Mouse (Mus musculus) liver, postnatal 0 days (tissue): ENCODE measurements around the gene Dad1. TPM values are rescaled to one million over a fixed set of nuclear protein-coding genes. Genes with fewer than 3 reads are reported as not detected.
A peak's percentile ranks its signal among the peaks of the same experiment; 100 is the strongest.

ENCODE experiments used
- ATAC-seq: fragments of 200-750 bp; cut with Nextera tagmentation; 2 replicates; pipeline ENCODE4 v1.8.0; 2017; ENCODE audit warnings: mild to moderate bottlenecking, moderate library complexity
- DNase-seq: peaks from one replicate; pipeline ENCODE4 v3.0.0-alpha.2; 2016
- H3K27ac ChIP-seq: fragments of 300-500 bp; sonication (generic); 2 replicates; pipeline ENCODE4 v1.5.1; 2014; ENCODE audit warnings: antibody characterized with exemption, moderate library complexity, mild to moderate bottlenecking, low read depth
- H3K27me3 ChIP-seq: fragments of 300-500 bp; sonication (generic); 2 replicates; pipeline ENCODE4 v1.6.1; 2014; ENCODE audit warnings: low read length, control low read depth, mixed read lengths; ENCODE audit not compliant: insufficient read depth
- H3K36me3 ChIP-seq: fragments of 300-500 bp; sonication (generic); replicated peaks from 2 replicates; pipeline ENCODE4 v1.6.1; 2014; ENCODE audit warnings: mild to moderate bottlenecking, control low read depth, low read length, moderate library complexity, mixed read lengths; ENCODE audit not compliant: insufficient read depth
- H3K4me1 ChIP-seq: fragments of 300-500 bp; sonication (generic); 2 replicates; pipeline ENCODE4 v1.6.1; 2014; ENCODE audit warnings: antibody characterized with exemption, mild to moderate bottlenecking, control low read depth; ENCODE audit not compliant: insufficient read depth
- H3K4me2 ChIP-seq: fragments of 300-500 bp; sonication (generic); 2 replicates; pipeline ENCODE4 v1.6.1; 2014; ENCODE audit warnings: low read depth, mild to moderate bottlenecking, low read length, moderate library complexity, mixed read lengths
- H3K4me3 ChIP-seq: fragments of 300-500 bp; sonication (generic); 2 replicates; pipeline ENCODE4 v1.5.1; 2014; ENCODE audit warnings: low read depth, low read length
- H3K9ac ChIP-seq: fragments of 300-500 bp; sonication (generic); replicated peaks from 2 replicates; pipeline ENCODE4 v1.6.1; 2014; ENCODE audit warnings: mild to moderate bottlenecking, moderate library complexity
- H3K9me3 ChIP-seq: fragments of 300-500 bp; sonication (generic); 2 replicates; pipeline ENCODE4 v1.6.1; 2016; ENCODE audit warnings: mild to moderate bottlenecking, control low read depth, low read length, mixed read lengths
- CTCF ChIP-seq: sonication (generic); IDR thresholded peaks from 2 replicates; pipeline ENCODE4 v1.5.1; 2016; ENCODE audit warnings: antibody characterized with exemption, low read depth
- EP300 ChIP-seq: IDR thresholded peaks from 2 replicates; pipeline ENCODE4 v1.6.1; 2016; ENCODE audit warnings: antibody characterized with exemption, low read depth, mild to moderate bottlenecking
- WGBS: fragments of 180-500 bp; shearing (Covaris S2); extraction: QIAGEN DNeasy Blood & Tissue Kit; methylation state at CpG from one replicate; pipeline ENCODE4 v1.1.7; 2014; ENCODE audit not compliant: insufficient replicate concordance; 5-methylcytosine and 5-hydroxymethylcytosine counted together
- polyA plus RNA-seq: library from polyadenylated mRNA; unstranded; fragments of >200 nt; fragmentation: Nextera tagmentation; extraction: Ambion mirVana; gene quantifications from 2 replicates; pipeline ENCODE4 v1.2.1, GENCODE M21; 2015

Gene Dad1
- polyA plus RNA-seq, 1 experiment from 2014 or later = 226 TPM

DNA sequence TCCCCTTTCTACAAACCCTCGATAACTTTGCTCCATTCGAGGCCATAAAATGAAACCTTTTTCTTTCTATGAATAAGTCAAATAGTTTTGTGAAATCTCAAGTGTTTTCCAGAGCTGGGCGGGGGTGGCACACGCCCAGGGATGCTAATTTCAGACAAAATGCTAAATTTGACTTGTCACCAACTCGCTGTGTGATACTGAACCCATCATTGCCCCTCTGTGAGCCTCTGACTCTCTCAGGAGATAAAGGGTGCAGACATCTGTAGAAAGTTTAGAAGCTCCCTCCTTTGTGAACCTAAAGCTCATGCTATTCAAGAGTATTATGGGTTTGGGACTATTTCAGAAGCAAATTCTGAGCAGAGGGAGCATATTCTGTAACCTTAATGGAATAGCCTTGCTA lies 46.0 kb downstream of the Dad1 start:
- DNase-seq (no peak), ATAC-seq (no peak)
- Histone ChIP-seq H3K9me3 (no peaks in the 10 kb centered on the region), H3K4me3 (no peak overlapping the region), H3K9ac (no peak overlapping the region), H3K27me3 (no peaks in the 10 kb centered on the region), H3K27ac (no peak overlapping the region), H3K4me1 (peaks cover 15% of the 10 kb centered on the region), H3K36me3 (no peaks in the 10 kb centered on the region), H3K4me2 (no peak overlapping the region)
- WGBS = 65% methylated on average over 5 of the region's 5 CpGs
- no peak for TF ChIP-seq EP300
- no peak for TF ChIP-seq CTCF

DNA sequence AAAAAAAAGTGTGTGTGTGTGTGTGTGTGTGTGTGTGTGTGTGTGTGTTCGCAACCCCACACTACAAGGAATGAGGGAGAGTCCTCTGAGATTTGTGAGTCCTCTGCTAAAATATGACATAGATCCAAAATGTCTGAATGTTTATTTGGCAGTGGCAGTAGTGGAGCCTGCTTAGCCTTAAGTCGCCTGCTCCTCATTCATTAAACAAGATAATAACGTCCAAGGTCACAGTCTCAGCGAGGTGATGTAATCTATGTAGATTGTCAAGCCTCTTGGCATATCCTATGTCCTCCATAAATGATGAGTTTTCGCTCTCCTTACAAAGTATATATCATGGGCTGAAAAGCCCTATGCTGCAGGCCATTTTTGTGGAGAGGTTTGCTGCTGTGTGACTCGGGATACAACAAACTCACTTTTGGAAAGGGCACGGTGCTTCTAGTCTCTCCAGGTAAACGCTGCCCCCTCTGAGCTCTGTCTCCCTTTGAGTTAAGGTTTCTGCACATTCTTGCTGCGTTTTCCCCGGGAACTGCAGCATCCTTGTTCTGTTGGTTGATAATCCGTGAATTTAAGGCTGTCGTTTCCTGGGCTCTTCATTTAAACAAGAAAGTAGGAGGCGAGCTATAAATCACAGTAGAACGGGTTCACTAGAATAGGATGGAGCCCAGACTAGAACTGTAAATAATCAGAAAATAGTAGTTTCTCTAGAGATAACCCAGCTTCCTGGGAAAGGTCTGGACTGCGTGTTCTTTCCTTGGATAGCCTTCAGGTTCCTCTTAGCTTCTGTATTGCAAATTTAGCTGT lies 47.0 kb downstream of the Dad1 start:
- Histone ChIP-seq H3K27ac (no peak overlapping the region), H3K4me1 (peaks cover 15% of the 10 kb centered on the region), H3K9me3 (no peaks in the 10 kb centered on the region), H3K9ac (no peak overlapping the region), H3K27me3 (no peaks in the 10 kb centered on the region), H3K36me3 (no peaks in the 10 kb centered on the region), H3K4me3 (no peak overlapping the region), H3K4me2 (no peak overlapping the region)
- ATAC-seq = no peak
- WGBS = 60% methylated on average over 15 of the region's 15 CpGs
- TF ChIP-seq EP300 (no peak), CTCF (no peak)
- DNase-seq = no peak

DNA sequence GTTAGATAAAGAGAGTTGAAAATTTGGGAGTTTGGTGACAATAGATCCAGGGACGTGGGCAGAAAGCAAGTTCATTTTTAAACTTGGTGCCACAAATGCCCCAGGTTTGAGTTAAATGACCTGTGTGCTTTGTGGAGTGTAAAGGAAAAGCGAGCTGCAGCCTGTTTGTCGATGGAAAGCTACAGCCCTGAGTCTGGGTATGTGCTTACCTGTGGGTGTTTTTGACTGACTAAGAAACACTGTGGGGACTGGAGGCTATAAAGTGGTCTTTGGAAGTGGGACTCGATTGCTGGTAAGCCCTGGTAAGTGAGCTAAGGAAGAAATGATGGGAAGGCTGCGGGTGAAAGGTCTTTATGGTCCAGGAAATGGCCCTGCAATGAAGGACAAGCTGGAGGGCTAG lies 47.6 kb downstream of the Dad1 start:
- WGBS = 75% methylated on average over 5 of the region's 5 CpGs
- no peaks in the 10 kb centered on the region for H3K9me3 ChIP-seq
- no peak overlapping the region for H3K9ac ChIP-seq
- H3K4me1 ChIP-seq = peaks cover 15% of the 10 kb centered on the region
- no peak for ATAC-seq
- TF ChIP-seq EP300 = no peak
- TF ChIP-seq CTCF = no peak
- no peak overlapping the region for H3K4me3 ChIP-seq
- no peaks in the 10 kb centered on the region for H3K36me3 ChIP-seq
- no peak overlapping the region for H3K4me2 ChIP-seq
- H3K27ac ChIP-seq = no peak overlapping the region
- no peak for DNase-seq
- no peaks in the 10 kb centered on the region for H3K27me3 ChIP-seq

DNA sequence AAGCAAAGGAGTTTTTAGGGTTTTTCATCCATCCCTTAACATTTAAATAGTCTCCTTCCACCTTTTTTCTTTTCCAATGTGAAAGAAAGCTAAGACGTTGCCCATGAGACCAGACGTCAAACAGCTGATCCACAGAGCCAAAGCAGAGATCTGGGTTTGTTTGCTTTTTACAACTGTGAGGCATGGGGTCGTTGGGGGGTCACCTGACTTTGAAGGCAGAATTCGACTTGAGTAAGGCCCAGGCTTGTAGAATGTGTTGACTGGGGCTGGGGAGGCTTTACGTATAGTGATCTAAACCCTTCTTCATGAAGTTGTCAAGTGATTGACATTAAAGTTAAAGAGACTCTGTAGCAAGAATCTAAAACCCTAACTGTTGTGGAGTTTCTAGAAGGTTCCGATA lies 48.0 kb downstream of the Dad1 start:
- Histone ChIP-seq H3K4me3 (no peak overlapping the region), H3K27me3 (no peaks in the 10 kb centered on the region), H3K36me3 (no peaks in the 10 kb centered on the region), H3K9me3 (no peaks in the 10 kb centered on the region), H3K4me2 (no peak overlapping the region), H3K4me1 (peaks cover 15% of the 10 kb centered on the region), H3K27ac (no peak overlapping the region), H3K9ac (no peak overlapping the region)
- WGBS = 65% methylated on average over 6 of the region's 6 CpGs
- ATAC-seq = no peak
- TF ChIP-seq EP300 (no peak), CTCF (no peak)
- no peak for DNase-seq

DNA sequence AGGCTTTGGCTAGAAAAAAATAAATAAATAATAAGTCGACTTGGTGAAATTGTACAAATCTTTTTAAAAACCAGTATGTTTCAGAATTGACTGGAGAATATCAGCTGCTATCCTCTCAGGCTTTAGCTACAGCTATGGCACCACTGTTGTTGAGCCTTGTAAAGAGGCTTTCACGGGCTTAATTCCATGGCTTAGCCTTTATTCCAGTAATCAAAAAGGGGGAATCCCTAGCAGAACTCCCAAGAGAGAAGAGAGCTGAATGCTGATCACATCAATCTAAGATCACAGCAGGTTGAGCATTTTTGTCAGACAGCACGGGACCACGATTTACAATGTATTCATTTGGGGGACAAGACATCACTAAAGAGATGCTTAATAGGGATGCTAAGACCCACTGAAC lies 49.1 kb downstream of the Dad1 start:
- H3K27me3 ChIP-seq = no peaks in the 10 kb centered on the region
- H3K27ac ChIP-seq = no peak overlapping the region
- TF ChIP-seq EP300 (no peak), CTCF (no peak)
- H3K4me3 ChIP-seq = no peak overlapping the region
- 72% methylated on average over 4 of the region's 4 CpGs for WGBS
- DNase-seq (no peak), ATAC-seq (no peak)
- H3K9ac ChIP-seq = no peak overlapping the region
- H3K9me3 ChIP-seq = no peaks in the 10 kb centered on the region
- peak overlapping the region; percentile 38 for H3K4me2 ChIP-seq
- no peaks in the 10 kb centered on the region for H3K36me3 ChIP-seq
- peaks cover 15% of the 10 kb centered on the region for H3K4me1 ChIP-seq

DNA sequence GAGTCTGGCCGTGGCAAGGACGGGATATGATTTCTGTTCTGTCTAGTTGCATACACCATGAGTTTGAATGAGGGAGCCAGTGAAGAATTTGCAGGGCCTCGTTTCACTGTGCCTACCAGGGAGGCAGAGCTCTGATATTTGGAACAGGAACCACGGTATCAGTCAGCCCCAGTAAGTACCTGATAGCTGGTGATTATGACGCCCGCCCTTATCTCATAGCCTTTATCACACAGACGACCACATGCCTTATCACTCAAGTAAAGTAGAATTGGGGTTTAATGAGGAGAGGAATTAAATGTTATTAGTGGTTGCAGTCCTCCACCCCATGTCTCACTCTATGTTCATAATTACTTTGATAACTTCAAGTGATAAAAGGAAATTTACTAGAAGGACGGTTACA lies 49.6 kb downstream of the Dad1 start:
- H3K27ac ChIP-seq = no peak overlapping the region
- ATAC-seq (peak; percentile 45), DNase-seq (no peak)
- TF ChIP-seq EP300 = peak; percentile 97
- TF ChIP-seq CTCF = no peak
- H3K4me3 ChIP-seq = no peak overlapping the region
- no peaks in the 10 kb centered on the region for H3K27me3 ChIP-seq
- peak overlapping the region; percentile 38 for H3K4me2 ChIP-seq
- H3K9ac ChIP-seq = no peak overlapping the region
- H3K9me3 ChIP-seq = no peaks in the 10 kb centered on the region
- no peaks in the 10 kb centered on the region for H3K36me3 ChIP-seq
- 45% methylated on average over 8 of the region's 8 CpGs for WGBS
- H3K4me1 ChIP-seq = peaks cover 15% of the 10 kb centered on the region
